Mouse (Mus musculus) embryonic facial prominence, embryonic 12.5 days (tissue): Measurements from ENCODE around the gene Pde10a. TPM values are rescaled to one million over a fixed set of nuclear protein-coding genes. Genes with fewer than 3 reads are reported as not detected.

Source experiments
- ATAC-seq: fragments of 200-750 bp; cut with Nextera tagmentation; 2 replicates; pipeline ENCODE4 v1.8.0; 2017; ENCODE audit not compliant: insufficient number of reproducible peaks, insufficient read depth, low FRiP score, low TSS enrichment
- H3K27ac ChIP-seq: fragments of 300-500 bp; sonication (generic); 2 replicates; pipeline ENCODE4 v1.5.1; 2016; ENCODE audit warnings: mild to moderate bottlenecking
- H3K27me3 ChIP-seq: fragments of 300-500 bp; sonication (generic); 2 replicates; pipeline ENCODE4 v1.6.1; 2016; ENCODE audit warnings: mild to moderate bottlenecking, moderate library complexity
- H3K36me3 ChIP-seq: fragments of 300-500 bp; sonication (generic); 2 replicates; pipeline ENCODE4 v1.6.1; 2016; ENCODE audit warnings: mild to moderate bottlenecking
- H3K4me1 ChIP-seq: fragments of 300-500 bp; sonication (generic); 2 replicates; pipeline ENCODE4 v1.6.1; 2016
- H3K4me2 ChIP-seq: fragments of 300-500 bp; sonication (generic); replicated peaks from 2 replicates; pipeline ENCODE4 v1.6.1; 2016; ENCODE audit warnings: mild to moderate bottlenecking, moderate library complexity
- H3K4me3 ChIP-seq: fragments of 300-500 bp; sonication (generic); 2 replicates; pipeline ENCODE4 v1.5.1; 2016; ENCODE audit warnings: mild to moderate bottlenecking
- H3K9ac ChIP-seq: fragments of 300-500 bp; sonication (generic); 2 replicates; pipeline ENCODE4 v1.6.1; 2016; ENCODE audit warnings: mild to moderate bottlenecking, moderate library complexity
- H3K9me3 ChIP-seq: fragments of 300-500 bp; sonication (generic); 2 replicates; pipeline ENCODE4 v1.6.1; 2016; ENCODE audit warnings: mild to moderate bottlenecking, moderate library complexity
- WGBS: fragments of 180-500 bp; shearing (Covaris S2); methylation state at CpG from one replicate; pipeline ENCODE4 v1.1.7; 2016; 5-methylcytosine and 5-hydroxymethylcytosine counted together
- polyA plus RNA-seq: library from polyadenylated mRNA; unstranded; fragments of >200 nt; fragmentation: Nextera tagmentation; extraction: Ambion mirVana; gene quantifications from 2 replicates; pipeline ENCODE4 v1.2.1, GENCODE M21; 2016

Gene Pde10a
- polyA plus RNA-seq, 1 experiment from 2014 or later, result 3.9 TPM

DNA sequence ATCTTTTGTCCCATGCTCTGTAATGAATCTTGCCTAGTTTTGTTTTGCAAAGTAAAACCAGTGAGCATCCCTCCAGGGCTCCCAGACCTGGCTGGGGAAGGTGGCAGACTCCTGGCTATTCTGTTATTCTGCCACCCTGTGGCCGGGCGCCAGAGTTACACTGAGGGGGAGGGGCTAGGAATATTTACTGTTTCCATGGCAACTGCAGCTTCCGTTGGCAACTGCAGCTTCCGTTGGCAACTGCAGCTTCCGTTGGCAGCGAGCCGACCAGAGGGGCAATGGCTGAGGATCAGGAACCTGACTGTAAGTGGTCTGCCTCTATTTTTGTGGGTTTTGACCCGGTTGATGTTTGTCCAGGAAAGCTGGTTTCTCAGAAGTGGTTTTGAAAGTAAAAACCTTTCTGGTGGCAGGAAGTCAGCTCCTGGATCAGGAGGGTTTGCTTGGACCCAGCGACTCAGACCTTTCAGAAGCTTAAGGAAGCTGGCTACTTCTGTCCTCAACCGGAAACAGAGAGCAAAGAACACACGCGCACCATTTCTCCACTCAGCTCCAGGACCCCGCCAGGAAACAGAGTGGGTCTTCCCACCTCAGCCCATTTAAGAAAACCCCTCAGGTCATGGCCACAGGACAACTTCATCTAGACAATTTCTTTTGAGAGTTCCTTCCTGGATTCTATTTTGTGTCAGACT is 463.1 kb downstream of the Pde10a start, which contains the start of gene 1700010I14Rik:
1700010I14Rik (plus strand) TSS at position 215 of the 689 bp plus-strand sequence.
- H3K4me3 ChIP-seq, result peak within 1 kb of the TSS; percentile 36
- peak within 1 kb of the TSS; percentile 62 for H3K4me2 ChIP-seq
- H3K27me3 ChIP-seq, result no peaks in the 10 kb centered on the region
- peaks cover 7% of the 10 kb centered on the region; the same call in 1 of the 2 replicates for H3K36me3 ChIP-seq
- no peaks in the 10 kb centered on the region for H3K9me3 ChIP-seq
- ATAC-seq, result peak; percentile 50; the same call in 1 of the 2 replicates
- 3% methylated on average over 13 of the region's 13 CpGs for WGBS
- no peak within 1 kb of the TSS for H3K27ac ChIP-seq
- peaks cover 8% of the 10 kb centered on the region; the same call in 1 of the 2 replicates for H3K4me1 ChIP-seq
- H3K9ac ChIP-seq, result no peak within 1 kb of the TSS

GRCm38 (mm10) chr17:8991160-8991559 is 466.0 kb downstream of the Pde10a start:
- Histone ChIP-seq H3K27ac (no peak overlapping the region), H3K9ac (no peak overlapping the region), H3K9me3 (no peaks in the 10 kb centered on the region), H3K4me3 (no peak overlapping the region), H3K36me3 (peaks cover 12% of the 10 kb centered on the region; the same call in 1 of the 2 replicates), H3K4me2 (no peak overlapping the region), H3K4me1 (peaks cover 8% of the 10 kb centered on the region; the same call in 1 of the 2 replicates), H3K27me3 (no peaks in the 10 kb centered on the region)
- 35% methylated on average over 8 of the region's 8 CpGs for WGBS
- ATAC-seq, result no peak

GRCm38 (mm10) chr17:8995344-8995743 is 470.2 kb downstream of the Pde10a start:
- no peaks in the 10 kb centered on the region for H3K9me3 ChIP-seq
- no peak overlapping the region for H3K9ac ChIP-seq
- no peak overlapping the region for H3K4me2 ChIP-seq
- H3K4me1 ChIP-seq, result no peaks in the 10 kb centered on the region
- peaks cover 12% of the 10 kb centered on the region; the same call in 1 of the 2 replicates for H3K36me3 ChIP-seq
- H3K27me3 ChIP-seq, result no peaks in the 10 kb centered on the region
- 53% methylated on average over 1 of the region's 1 CpGs for WGBS
- H3K27ac ChIP-seq, result no peak overlapping the region
- ATAC-seq, result no peak
- H3K4me3 ChIP-seq, result no peak overlapping the region

- Histone ChIP-seq H3K4me3 (no peak overlapping the region), H3K9ac (no peak overlapping the region), H3K4me2 (no peak overlapping the region), H3K9me3 (no peaks in the 10 kb centered on the region), H3K27ac (no peak overlapping the region), H3K27me3 (no peaks in the 10 kb centered on the region), H3K36me3 (no peaks in the 10 kb centered on the region), H3K4me1 (no peaks in the 10 kb centered on the region)
- ATAC-seq, result no peak
- WGBS, result 76% methylated on average over 4 of the region's 4 CpGs
Measured at GRCm38 (mm10) chr17:9002438-9002837, 477.3 kb downstream of the Pde10a start.

GRCm38 (mm10) chr17:9004516-9004915 is 479.3 kb downstream of the Pde10a start:
- no peaks in the 10 kb centered on the region for H3K27me3 ChIP-seq
- WGBS, result 78% methylated on average over 4 of the region's 4 CpGs
- H3K9me3 ChIP-seq, result no peaks in the 10 kb centered on the region
- ATAC-seq, result no peak
- H3K4me3 ChIP-seq, result no peak overlapping the region
- no peaks in the 10 kb centered on the region for H3K4me1 ChIP-seq
- no peak overlapping the region for H3K27ac ChIP-seq
- H3K9ac ChIP-seq, result no peak overlapping the region
- no peaks in the 10 kb centered on the region for H3K36me3 ChIP-seq
- no peak overlapping the region for H3K4me2 ChIP-seq

DNA sequence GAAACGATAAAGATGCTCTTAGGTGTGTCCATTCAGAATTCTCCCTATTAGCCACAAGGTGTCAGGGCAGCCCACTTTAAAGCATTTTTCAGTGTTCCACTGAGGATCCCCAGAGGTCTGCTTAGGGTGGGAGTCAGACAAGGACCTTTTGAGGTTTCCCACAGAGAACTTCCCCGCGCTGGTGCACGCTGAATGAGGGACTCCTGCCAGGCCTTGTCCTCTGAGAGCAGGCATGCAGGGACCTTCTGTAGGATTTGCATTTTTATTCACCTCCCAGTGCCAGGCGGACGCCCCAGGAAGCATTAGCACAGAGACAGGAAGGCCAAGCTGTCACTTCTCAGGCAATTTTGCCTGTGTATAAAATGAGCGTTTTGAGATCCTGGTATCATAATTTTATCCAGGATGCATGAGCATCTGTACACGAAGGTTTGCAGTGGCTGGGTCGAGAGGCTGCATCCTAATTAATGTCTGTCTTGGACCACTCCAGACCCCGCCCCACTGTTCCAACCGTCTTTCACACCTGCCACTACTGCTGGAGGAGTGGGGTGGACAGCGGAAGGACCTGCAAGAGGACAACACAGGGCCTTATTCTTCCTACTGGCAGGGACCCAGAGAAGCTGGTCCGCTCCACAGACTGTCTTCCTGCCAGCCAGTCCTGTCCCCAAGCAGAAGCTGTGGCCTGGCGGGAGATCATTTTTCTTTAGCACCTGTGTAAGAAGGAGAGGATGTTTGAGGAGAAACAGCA is 498.2 kb downstream of the Pde10a start:
- Histone ChIP-seq H3K27me3 (no peaks in the 10 kb centered on the region), H3K27ac (no peak overlapping the region), H3K4me2 (no peak overlapping the region), H3K4me3 (no peak overlapping the region), H3K9ac (no peak overlapping the region), H3K9me3 (no peaks in the 10 kb centered on the region), H3K4me1 (no peaks in the 10 kb centered on the region), H3K36me3 (no peaks in the 10 kb centered on the region)
- no peak for ATAC-seq
- WGBS, result 28% methylated on average over 14 of the region's 14 CpGs

DNA sequence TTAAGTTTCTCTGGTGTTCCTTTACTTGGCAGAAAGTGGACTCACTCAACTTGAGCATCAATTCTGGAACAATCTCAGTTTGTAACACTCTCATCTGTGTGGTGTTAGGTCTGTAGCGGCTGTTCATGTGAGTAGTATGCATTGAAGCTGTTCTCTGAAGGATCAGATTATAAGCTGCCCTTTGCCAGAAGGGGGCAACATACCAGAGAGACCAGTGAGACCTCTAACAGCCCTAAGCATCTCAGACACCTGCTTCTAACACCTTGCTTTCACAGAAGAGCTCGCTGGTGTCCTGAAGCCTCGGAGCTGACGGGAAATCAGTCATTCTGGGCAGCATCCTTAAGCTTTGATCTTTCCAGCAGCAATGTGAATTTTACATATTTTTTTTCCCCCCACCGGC is 505.0 kb downstream of the Pde10a start:
- no peaks in the 10 kb centered on the region for H3K9me3 ChIP-seq
- no peak overlapping the region for H3K27ac ChIP-seq
- WGBS, result 80% methylated on average over 5 of the region's 5 CpGs
- ATAC-seq, result no peak
- no peak overlapping the region for H3K4me3 ChIP-seq
- H3K27me3 ChIP-seq, result no peaks in the 10 kb centered on the region
- no peaks in the 10 kb centered on the region for H3K36me3 ChIP-seq
- H3K4me2 ChIP-seq, result no peak overlapping the region
- H3K9ac ChIP-seq, result no peak overlapping the region
- H3K4me1 ChIP-seq, result no peaks in the 10 kb centered on the region

DNA sequence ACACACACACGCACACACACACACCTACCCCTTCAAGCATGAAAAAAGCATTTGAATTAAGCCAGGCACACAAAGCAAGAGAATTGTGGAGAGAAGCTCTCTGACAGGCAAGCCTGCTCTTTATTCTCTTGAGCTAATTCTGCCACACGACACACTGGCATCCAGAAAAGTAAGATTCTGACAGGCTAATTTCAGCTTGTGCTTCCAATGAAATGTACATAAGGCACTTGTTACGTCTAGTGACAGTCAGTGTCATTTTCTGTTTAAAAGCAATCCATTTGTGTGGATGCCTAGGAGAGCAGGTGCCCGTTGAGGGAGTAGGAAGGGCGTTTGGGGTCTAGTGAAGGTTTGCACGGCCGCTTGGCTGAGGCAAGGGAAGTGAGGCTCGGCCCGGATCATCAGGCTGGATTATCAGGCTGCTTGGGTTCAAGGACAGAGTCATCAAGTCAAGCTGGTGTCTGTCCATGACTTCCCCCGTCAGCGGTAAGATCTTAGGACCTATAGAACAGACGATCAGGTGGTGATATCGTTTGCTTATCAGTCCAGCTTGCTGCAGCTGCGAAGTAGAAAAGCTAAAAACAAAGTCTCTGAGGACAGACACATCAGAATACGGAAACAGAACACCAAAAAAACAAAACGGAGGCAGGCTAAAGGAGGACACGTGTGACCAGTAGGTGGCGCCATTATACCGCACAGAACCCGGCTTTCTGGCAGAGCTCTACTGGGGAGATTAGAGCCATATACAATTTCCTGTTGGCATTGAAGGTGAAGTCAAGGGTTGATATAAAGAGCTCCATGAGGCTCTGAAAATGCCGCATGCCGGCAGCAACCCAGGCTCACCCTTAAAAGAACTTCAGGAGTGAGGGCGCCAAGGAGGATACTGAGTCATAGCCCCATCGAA is 506.3 kb downstream of the Pde10a start:
- H3K27me3 ChIP-seq, result no peaks in the 10 kb centered on the region
- no peaks in the 10 kb centered on the region for H3K36me3 ChIP-seq
- WGBS, result 15% methylated on average over 24 of the region's 24 CpGs
- no peaks in the 10 kb centered on the region for H3K4me1 ChIP-seq
- no peak overlapping the region for H3K27ac ChIP-seq
- no peaks in the 10 kb centered on the region for H3K9me3 ChIP-seq
- no peak overlapping the region for H3K9ac ChIP-seq
- peak overlapping the region; percentile 36 for H3K4me2 ChIP-seq
- no peak for ATAC-seq
- no peak overlapping the region for H3K4me3 ChIP-seq

DNA sequence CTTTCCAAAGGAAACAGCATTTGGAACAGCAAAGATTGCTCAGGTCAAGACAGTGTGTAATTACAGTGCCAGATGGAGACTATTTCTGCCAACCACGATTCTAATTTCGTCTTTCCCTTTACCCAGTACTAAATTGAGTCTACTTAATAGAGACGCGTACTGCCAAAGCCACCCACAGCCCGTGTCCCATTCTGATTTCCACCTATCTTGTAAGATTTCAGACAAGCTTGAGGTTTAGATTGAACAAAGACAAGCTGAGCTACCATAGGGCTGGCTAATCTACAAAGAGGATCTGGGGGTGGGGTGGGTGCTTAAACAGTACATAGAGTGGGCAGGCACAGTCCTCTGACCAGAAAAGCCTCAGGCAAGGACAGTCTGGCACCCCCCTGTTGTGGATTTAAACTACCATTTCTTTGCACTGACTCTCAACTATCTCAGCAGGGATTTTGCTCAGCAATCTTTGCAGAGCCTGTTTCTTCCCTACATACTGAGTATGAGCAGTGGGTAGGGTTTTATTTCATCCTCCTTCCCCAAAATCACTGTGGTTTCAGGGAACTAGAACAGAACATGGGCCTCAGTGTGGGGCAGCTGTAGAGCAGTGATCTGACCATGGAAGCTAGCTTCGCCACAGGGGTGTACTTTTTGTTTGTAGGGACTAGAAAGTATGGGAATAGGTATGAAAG is 507.3 kb downstream of the Pde10a start:
- Histone ChIP-seq H3K4me1 (no peaks in the 10 kb centered on the region), H3K9me3 (no peaks in the 10 kb centered on the region), H3K9ac (no peak overlapping the region), H3K36me3 (no peaks in the 10 kb centered on the region), H3K27ac (no peak overlapping the region), H3K27me3 (no peaks in the 10 kb centered on the region), H3K4me2 (no peak overlapping the region), H3K4me3 (no peak overlapping the region)
- no peak for ATAC-seq
- 50% methylated on average over 6 of the region's 6 CpGs for WGBS

DNA sequence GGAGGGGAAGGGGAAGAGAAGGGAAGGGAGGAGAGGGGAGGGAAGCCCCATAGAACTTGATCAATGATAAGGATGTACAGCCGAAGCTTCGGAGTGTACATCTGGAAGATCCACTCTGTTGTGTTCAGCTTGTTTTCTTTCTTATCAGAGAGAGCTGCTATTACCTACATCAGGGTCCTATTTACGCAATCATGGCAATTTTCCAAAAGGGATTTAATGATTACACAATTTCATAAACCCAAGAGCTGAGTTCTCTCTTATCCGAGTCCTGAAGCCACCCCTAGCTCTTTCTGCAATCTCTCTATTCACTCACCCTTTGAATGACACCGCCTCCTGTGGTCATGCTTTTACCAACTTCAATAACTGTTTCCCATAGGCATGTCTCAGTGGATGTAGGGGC is 508.3 kb downstream of the Pde10a start:
- no peak overlapping the region for H3K4me2 ChIP-seq
- H3K4me1 ChIP-seq, result no peaks in the 10 kb centered on the region
- H3K4me3 ChIP-seq, result no peak overlapping the region
- no peak overlapping the region for H3K9ac ChIP-seq
- no peak overlapping the region for H3K27ac ChIP-seq
- H3K27me3 ChIP-seq, result no peaks in the 10 kb centered on the region
- 76% methylated on average over 5 of the region's 5 CpGs for WGBS
- no peaks in the 10 kb centered on the region for H3K36me3 ChIP-seq
- H3K9me3 ChIP-seq, result no peaks in the 10 kb centered on the region
- ATAC-seq, result no peak
